Mouse (Mus musculus): ENCODE data around the gene Rora.

GRCm38 (mm10) chr9:69274766-69275485, 621.3 kb downstream of the Rora start:
- TF ChIP-seq POLR2A (IDR thresholded peaks at IDR 0.05; ENCODE audit: borderline replicate concordance, low read depth, low read length): no peak
- TF ChIP-seq CTCF (IDR thresholded peaks at IDR 0.05; ENCODE audit: low read depth, low read length): no peak
